Mouse (Mus musculus) right cerebral cortex, postnatal 36 days (tissue): Measurements from ENCODE around the gene Gemin6.
A peak's percentile ranks its signal among the peaks of the same experiment; 100 is the strongest.
"Not testable (repeated sequence)": the region's sequence is repeated elsewhere in the genome, so short reads cannot be mapped to it uniquely, and the experiment has no call there.

ENCODE experiments used
- DNase-seq, 2 experiments: peaks; one replicate each; pipeline ENCODE4 v3.0.0; 2022; ENCODE audit warnings: low spot score in 2 of 2, mixed read lengths in 1 of 2

The Gemin6 gene

DNA sequence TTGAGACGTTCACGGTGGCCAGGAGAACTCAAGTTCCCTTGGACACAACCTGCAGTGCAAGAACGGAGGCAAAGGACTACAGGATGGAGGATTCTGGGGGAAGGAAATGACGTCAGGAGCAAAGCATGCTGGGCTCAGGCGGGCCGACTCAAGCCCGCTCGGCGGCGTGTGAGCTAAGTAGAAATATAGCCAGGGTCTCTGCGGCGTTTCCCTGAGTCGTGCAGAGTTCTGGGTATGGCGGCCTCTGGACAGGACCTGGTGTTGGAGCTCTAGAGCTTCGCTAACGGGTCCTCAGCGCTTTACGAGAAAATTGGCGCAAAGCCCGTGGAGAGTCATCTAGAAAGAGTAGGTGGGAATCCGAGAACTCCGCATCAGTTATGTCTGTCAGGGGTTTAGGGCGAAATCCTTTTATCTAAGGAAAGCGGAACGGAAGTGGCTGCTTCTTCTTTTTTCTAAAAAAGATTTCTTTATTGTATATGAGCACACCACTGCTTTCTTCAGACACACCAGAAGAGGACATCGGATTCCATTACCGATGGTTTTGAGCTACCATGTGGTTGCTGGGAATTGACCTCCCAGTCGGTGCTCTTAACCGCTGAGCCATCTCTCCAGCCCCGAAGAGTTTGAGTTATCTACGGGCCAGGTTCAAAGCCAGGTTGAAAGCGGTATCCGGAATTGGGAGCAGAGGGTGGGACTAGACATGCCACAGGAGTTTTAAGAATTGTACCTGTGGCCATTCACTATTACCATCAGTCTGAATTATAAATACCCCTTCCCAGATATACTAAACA lies at the start of gene Gemin6:
TSS of gene Gemin6 (plus strand) at position 116 of the 791 bp plus-strand sequence.
- DNase-seq = peak; percentile 80 to 91

DNA sequence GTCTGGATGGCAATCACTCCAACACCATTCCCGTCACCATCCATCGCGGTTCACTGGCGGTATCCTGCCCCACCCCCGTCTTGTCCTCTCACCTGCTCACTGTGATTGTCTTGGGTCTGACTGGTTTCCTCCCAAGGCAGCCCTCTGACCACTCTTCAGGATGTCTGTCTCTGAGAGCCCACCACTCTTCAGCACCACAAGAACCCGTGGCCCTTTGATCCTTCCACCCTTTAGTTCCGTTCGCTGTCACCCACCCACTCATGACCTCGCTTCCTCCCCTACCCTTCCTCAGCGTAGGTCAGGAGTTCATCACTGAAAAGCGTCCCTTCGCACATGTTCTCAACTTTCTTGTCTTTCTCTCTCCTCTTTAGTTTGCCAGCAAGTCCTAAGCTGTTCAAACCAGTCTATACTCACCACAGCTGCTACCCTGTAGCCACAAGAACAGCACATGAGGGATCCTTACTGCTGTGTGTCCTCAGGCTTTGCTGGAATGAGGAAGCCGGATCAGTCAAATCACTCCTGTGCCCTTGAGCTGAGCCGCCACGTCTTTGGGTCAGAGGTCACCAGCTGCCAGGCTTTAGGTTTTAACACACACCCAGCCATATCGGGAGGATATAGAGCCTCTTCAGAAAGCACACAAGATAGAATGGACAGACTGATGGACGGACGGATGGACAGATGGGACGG lies 49.4 kb upstream of the Gemin6 start:
- no peak for DNase-seq

DNA sequence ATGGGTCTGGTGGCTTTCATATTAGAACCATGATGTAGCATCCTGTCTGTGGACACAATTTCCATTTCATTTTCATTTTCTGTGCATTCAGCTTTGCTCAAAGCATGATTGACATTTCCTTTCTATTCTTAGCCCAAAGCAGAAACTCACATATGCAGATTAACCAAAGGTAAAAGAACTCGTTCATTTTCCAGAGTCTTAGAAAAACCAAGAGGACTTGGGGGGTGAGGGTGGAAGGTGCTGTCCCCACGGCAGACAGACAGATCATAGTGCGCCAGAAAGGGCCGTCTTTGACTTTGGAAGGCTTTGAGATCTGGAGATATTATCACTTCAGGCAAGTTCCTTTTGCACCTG lies 48.9 kb upstream of the Gemin6 start:
- DNase-seq = no peak

DNA sequence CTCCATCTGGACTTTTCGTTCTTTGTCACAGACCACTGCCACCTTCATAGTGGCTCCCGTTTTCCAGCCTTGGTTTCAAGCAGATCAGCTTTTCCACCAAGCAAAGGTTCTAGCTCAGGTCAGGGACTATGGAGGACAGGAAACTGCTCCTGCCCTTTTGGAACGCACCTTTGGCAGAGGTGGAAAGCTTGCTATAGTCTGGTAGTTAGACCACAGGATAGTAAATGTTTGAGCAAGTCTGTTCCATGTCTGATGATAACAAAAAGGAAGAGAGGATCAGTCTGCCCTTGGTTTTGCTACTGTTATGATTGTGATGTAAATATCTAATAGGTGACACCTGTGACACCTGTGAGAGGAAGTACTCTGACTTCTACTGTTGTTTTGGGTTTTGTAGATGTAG lies 48.3 kb upstream of the Gemin6 start:
- DNase-seq = no peak

DNA sequence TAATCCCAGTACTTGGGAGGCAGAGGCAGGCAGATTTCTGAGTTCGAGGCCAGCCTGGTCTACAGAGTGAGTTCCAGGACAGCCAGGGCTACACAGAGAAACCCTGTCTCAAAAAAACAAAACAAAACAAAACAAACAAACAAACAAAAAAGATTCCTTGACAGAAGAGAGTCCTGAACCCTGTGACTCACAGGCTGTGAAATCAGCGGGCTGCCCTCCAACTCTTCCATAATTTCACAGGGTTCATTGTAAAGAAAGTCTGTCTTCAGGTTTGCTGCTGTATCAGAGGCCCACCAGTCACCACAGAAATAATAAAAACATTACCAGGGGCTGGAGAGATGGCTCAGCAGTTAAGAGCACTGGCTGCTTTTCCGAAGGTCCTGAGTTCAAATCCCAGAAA lies 45.4 kb upstream of the Gemin6 start:
- not testable (repeated sequence) for DNase-seq

DNA sequence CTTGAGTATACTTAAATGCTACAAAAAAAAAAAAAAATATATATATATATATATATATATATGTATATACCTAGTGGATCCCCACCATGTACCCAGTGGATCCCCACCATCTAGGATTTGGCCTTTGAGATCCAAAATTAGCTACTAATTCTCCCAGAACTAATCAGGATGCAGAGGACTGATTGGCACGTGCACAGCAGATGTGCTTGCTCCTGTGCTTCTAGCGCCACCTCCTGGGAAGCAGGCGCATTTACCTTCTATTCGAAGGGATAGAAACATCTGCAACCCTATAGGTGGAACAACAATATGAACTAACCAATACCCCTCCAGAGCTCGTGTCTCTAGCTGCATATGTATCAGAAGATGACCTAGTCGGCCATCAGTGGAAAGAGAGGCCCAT lies 44.3 kb upstream of the Gemin6 start:
- DNase-seq = peak; percentile 54 to 60

DNA sequence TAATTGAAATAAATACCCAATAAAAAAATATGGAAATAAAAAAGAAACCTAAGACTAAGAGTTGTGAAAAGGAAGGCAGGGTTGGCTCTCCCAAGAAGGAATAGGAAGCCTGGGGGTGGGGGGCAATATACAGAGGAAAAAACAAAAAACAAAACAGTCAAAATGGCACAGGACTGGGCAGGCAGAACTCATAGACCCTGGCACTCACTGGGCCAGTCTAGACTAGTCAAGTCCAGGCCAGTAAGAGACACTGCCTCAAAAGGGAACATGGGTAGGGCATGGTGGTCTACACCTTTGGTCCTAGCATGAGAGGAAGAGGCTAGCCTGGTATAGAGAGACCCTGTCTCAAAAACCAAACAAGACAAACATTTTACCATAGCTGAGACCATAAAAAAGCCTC lies 43.8 kb upstream of the Gemin6 start:
- no peak for DNase-seq

DNA sequence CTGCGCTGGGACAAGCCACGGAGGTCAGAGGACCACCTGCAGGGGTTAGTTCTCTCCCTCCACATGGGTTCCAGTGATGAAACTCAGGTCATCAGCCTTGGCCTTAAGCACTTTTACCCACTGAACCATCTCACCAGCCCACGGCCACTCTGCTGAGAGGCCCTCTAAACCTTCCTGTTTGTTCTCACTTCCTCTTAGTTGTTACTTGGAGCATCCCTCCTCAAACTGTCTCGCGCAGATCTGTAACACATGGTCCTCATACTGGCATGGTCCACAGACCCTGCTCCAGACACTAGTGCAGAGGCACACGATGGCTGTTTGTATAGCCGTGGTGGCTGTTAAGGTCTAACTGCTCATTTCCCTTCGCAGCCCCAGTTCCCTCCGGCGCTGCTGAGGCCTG lies 40.6 kb upstream of the Gemin6 start:
- no peak for DNase-seq

DNA sequence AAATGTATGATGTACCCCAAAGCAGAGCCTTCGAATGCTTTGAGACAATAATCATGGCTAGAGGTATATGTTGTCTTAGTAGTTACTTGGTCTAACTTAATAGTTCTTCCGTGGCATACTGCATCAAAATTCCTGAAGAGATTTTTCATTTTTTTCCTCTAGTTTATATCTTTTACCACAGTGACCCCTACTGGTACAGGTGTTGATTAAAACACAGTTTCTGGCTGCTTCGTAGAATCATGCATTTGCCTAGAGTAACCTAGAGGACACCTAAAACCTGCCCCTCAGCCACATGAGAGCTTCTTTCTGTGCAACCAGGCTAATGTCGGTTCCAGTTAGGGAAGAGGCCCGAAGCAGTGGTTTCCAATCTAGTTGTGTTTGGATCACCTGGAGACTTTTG lies 31.2 kb upstream of the Gemin6 start:
- DNase-seq = no peak

DNA sequence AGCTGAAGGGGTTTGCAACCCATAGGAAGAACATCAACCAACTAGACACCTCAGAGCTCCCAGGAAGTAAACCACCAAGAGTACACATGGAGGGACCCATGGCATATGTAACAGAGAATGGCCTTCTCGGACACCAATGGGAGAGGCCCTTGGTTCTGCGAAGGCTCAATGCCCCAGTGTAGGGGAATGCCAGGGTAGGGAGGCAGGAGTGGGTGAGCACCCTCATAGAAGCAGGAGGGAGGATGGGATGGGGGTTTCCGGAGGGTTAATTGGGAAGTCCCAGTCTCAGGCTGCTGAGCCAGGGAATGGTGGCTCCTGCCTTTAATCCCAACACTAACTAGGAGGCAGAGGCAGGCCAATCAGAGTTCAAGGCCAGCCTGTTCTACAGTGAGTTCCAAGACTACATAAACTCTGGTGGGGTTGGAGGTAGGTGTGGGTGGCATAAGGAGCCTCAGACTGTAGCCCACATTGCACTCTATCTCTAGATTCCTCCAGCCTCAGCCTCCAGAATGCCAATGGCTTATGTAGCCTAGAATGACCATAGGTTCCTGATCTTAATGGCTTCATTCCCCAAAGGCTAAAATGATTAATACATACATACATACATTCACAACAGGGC lies 25.0 kb upstream of the Gemin6 start:
- no peak for DNase-seq

DNA sequence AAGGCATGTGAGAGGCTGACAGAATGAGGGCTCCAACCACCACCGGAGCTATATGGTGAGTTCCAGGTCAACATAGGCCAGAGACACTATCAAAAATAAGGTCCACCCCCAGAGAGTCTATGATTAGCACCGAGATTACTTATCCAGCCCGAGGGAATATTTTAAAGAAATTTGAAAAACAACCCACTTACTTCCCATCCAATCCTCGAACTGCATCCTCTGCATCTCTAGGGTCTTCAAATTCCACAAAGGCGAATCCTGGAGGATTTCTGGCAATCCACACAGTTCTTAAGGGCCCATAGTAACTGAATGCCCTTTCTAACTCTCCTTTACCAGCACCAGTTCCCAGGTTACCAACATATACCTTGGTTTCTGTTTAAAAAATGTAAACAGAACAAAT lies 18.6 kb upstream of the Gemin6 start:
- DNase-seq = no peak

DNA sequence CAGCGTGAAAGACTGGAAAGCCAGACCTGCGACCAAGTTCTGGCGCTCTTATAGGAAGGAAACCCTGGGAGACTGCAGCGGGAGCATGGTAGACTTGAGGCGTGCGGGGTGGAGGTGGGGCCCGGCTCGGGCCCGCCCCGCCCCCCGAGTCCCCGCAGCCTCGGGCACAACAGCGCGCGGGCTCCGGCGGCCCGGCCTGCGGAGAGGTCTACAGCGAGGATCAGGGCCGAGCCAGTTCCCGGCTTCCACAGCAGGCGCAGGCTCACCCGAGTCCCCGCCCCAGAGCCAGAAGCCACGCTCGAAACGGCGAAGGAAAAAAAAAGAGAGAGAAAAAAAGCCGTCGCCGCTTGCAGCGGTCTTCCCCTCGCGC lies 18.0 kb upstream of the Gemin6 start:
- no peak for DNase-seq

DNA sequence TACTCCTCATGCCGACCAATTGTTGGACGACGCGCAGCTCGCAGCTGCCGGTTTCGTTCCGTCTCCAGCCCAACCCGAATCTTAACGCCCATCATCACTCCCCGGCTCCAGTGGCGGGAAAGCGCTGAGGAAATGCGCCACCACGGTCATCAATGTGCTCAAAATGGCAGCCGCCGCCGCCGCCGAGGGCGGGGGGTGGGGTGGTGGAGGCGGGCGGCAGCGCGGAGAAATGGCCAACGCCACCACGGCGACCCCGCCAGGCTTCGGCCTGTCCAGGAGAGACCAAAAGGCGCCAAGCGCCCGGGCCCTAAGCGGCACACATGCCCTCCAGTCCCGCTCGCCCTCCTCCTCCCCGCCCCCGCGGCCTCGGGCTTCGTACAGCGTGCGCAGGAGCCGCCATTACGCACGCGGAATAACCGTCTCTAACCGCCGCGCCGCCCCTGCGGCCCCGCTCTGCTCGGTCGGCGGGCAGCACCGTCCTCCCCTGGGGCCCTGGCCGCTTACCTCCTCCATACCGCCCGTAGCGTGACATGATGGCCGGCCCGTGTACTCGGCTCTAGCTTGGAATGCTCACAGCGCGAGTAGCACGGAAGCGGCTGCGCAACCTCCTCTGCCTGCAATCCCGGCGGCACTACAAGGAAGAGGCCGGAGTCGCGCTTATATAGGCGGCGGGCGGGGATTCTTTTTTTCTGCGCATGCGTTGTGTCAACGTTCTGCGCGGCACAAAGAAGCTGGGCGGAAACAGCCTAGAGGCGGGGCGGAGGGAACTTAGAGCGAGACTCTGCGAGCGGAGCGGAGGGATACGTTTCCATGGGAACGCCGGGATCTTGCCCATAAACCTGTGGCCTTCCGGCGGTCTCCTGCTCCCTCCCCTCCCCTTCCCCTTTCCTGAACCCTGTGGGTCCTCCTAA lies 17.3 kb upstream of the Gemin6 start, which contains the start of the genes Srsf7 and Ttc39d:
TSS of gene Srsf7 (minus strand) at position 637 of the 911 bp plus-strand sequence.
TSS of gene Ttc39d (plus strand) at position 790 of the 911 bp plus-strand sequence.
- DNase-seq = peak; percentile 95 to 97

DNA sequence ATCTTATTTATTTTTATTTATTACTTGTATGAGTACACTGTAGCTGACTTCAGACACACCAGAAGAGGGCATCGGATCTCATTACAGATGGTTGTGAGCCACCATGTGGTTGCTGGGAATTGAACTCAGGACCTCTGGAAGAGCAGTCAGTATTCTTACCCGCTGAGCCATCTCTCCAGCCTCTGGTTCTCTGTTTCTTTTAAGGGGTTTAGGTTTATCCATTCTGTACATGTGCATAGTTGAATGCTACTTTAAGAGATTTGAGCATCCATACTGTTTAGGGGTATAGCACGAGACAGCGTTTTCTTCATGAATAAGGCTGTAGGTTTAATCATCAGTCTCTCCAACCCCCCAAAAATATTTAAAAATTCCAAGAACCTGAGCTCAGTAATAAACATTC lies 10.2 kb upstream of the Gemin6 start:
- not testable (repeated sequence) for DNase-seq

DNA sequence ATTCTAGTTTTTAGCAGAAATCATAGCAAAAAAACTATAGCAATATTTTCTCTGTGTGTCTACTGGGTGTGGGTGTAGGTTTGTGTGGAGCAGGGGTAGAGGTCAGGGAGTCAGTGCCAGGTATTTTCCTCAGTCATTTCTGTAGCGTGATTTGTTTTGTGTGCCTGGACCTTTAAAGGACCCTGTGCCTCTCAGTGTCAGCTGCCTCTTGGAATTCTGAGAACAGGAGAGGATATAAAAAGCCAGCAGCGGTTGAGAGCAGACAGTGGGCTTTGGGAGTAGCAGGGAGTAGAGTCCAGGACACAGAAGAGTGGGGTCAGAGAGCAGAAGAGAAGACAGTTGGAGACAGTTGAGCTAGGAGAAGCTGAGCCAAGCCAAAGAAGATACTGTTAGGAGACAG lies 4.1 kb upstream of the Gemin6 start:
- DNase-seq = no peak

DNA sequence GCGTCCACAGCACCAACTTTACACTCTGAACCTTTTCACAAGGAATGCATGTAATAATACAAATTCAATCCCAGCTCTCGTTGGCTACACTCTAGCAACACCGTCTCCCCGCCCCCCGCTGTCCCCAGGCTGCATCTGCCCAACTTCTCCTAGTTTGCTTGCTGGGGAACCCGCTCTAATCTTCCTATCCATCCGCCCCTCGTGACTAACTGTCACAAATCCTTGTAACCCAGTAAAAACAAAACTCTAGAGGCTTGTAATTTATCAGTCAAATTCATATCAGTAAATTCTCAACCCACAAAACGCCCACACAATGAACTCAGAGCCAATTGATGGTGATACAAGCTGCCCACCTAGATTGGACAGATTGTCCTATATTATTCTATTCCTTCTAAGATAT lies 3.0 kb upstream of the Gemin6 start:
- DNase-seq = no peak

DNA sequence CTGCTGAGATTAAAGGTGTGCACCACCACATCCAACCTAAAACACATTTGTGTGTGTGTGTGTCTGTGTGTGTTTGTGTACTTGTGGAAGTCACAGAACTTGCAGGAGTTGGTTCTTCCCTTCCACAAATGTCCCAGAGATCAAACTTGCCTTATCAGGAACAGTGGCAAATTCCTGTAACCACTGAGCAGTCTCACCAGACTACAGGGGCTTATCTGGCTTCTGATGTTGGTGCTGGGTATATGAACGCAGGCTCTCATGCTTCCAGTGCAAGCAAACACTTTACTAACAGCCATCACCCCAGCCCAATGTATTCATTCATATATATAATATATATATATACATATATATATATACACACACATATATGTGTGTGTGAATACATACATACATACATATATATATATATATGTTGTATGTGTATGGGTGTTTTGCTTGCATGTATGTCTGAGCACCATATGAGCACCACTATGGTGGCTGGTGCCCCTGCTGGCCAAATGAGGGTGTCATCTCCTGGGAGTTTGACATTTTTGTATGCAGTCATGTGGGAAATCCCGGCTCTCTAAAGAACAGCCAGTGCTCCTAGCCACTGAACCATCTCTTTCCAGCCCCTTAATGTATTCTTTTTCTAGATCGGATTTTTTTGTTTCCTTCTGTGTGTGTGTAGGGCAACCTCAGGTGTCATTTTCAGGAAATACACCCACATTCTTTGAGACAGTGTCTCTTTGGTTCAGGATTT lies 2.2 kb upstream of the Gemin6 start:
- DNase-seq = no peak

DNA sequence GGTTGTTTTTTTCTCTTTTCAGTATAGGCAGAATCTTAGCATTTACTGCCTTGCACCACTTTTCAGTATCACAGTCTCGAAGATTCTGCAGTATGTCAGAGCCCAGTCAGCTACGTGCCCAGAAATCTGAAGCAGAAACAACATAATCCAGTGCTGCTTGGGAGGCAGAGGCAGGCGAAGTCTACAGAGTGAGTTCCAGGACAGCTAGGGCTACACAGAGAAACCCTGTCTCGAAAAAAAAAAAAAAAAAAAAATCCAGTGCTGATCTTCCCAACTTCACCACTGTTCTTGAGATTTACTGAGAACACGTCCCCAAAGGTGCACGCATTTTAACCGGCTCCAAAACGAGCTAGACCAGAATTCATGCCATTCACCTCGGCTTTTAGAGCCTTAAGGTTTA lies 412 bp upstream of the Gemin6 start:
- DNase-seq = no peak

DNA sequence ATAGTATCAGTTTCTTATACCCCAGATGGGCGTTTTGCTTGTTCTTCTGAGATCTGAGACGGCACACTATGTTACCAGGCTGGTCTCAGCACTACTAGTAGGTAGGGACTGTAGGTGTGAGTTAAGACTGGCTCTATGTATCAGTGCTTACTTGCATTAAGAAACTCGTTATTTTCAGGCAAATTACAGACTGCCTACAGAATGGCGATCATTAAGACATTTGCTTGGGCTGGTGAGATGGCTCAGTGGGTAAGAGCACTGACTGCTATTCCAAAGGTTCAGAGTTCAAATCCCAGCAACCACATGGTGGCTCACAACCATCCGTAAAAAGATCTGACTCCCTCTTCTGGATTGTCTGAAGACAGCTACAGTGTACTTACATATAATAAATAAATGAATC lies 901 bp downstream of the Gemin6 start:
- DNase-seq = not testable (repeated sequence)

DNA sequence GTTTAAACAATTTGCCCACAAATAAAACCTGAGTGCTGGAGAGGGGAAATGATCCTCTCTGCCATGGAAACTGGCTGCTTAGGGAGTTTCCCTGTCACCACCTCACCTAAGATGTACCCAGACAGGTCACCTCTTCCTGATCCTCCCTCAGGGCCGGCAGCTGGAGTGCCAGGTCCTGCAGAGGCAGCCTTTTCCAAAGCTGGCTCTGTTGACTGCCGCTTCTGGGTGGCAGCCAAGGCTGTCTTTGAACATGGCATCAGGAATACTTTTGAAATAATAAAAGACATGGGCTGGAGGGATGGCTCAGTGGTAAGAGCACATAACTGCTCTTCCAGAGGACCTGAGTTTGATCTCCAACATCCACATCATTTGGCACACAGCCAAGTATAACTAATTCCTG lies 5.2 kb downstream of the Gemin6 start:
- no peak for DNase-seq

DNA sequence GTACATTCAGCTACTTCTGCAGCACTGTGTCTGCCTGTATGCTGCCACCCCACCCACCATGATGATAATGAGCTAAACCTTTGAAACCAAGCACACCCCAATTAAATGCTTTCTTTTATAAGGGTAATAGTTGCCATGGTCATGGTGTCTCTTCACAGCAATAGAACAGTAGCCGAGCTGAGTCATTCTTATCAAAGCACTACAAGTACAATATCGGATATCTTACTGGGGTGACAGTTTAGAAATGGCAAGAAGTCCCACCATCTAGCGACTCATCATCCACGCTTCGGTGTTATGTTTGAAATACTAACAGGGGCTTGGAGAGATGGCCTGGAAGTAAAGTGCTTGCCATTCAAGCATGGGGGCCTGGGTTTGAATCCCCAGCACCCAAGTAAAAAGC lies 9.6 kb downstream of the Gemin6 start:
- DNase-seq = no peak
